Mouse (Mus musculus) embryonic facial prominence, embryonic 10.5 days (tissue): ENCODE measurements around the gene Adam15. TPM values are rescaled to one million over a fixed set of nuclear protein-coding genes. Genes with fewer than 3 reads are reported as not detected.
A peak's percentile ranks its signal among the peaks of the same experiment; 100 is the strongest.

Experiments
- DNase-seq: peaks from one replicate; pipeline ENCODE4 v3.0.0-alpha.2; 2017; ENCODE audit warnings: low spot score
- H3K27ac ChIP-seq: fragments of 300-500 bp; sonication (generic); replicated peaks from 2 replicates; pipeline ENCODE4 v1.5.1; 2016; ENCODE audit warnings: mild to moderate bottlenecking
- H3K27me3 ChIP-seq: fragments of 300-500 bp; sonication (generic); replicated peaks from 2 replicates; pipeline ENCODE4 v1.6.1; 2016; ENCODE audit warnings: low read depth, mild to moderate bottlenecking; ENCODE audit not compliant: poor library complexity, severe bottlenecking
- H3K36me3 ChIP-seq: fragments of 300-500 bp; sonication (generic); replicated peaks from 2 replicates; pipeline ENCODE4 v1.6.1; 2016; ENCODE audit warnings: mild to moderate bottlenecking, moderate library complexity
- H3K4me1 ChIP-seq: fragments of 300-500 bp; sonication (generic); 2 replicates; pipeline ENCODE4 v1.6.1; 2016
- H3K4me3 ChIP-seq: fragments of 300-500 bp; sonication (generic); 2 replicates; pipeline ENCODE4 v1.5.1; 2016; ENCODE audit warnings: mild to moderate bottlenecking, moderate library complexity
- H3K9me3 ChIP-seq: fragments of 300-500 bp; sonication (generic); 2 replicates; pipeline ENCODE4 v1.6.1; 2016; ENCODE audit warnings: mild to moderate bottlenecking
- WGBS: fragments of 180-500 bp; shearing (Covaris S2); methylation state at CpG from one replicate; pipeline ENCODE4 v1.1.7; 2016; 5-methylcytosine and 5-hydroxymethylcytosine counted together
- polyA plus RNA-seq: library from polyadenylated mRNA; unstranded; fragments of >200 nt; fragmentation: Nextera tagmentation; extraction: Ambion mirVana; gene quantifications from 2 replicates; pipeline ENCODE4 v1.2.1, GENCODE M21; 2016

The Adam15 gene
- polyA plus RNA-seq, 1 experiment from 2014 or later = 34.2 TPM

DNA sequence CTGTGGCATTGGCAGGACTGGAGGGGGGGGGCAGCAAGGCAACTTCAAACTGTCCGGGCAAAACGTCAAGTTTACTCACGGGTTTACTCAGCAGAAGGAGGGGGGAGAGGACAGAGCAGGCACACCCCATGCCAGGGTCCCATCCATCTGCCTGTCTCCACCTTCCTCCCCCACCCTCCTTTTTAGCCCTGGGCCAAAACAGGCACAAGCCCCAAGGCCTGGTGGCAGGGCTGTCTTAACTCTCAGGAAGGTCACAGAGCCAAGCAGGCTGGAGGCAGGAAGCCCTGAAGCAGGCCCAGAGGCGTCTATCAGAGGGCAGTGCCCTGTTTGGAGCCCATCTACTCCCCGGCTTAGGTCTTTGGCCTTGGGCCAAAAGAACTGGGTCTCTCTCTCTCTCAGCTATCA is 40.3 kb upstream of the Adam15 start:
- DNase-seq = no peak
- Histone ChIP-seq H3K36me3 (no peaks in the 10 kb centered on the region), H3K4me3 (peak overlapping the region; percentile 13; the same call in 1 of the 2 replicates), H3K27ac (no peak overlapping the region), H3K27me3 (peaks cover 71% of the 10 kb centered on the region), H3K4me1 (peaks cover 92% of the 10 kb centered on the region), H3K9me3 (no peaks in the 10 kb centered on the region)
- 74% methylated on average over 5 of the region's 5 CpGs for WGBS

DNA sequence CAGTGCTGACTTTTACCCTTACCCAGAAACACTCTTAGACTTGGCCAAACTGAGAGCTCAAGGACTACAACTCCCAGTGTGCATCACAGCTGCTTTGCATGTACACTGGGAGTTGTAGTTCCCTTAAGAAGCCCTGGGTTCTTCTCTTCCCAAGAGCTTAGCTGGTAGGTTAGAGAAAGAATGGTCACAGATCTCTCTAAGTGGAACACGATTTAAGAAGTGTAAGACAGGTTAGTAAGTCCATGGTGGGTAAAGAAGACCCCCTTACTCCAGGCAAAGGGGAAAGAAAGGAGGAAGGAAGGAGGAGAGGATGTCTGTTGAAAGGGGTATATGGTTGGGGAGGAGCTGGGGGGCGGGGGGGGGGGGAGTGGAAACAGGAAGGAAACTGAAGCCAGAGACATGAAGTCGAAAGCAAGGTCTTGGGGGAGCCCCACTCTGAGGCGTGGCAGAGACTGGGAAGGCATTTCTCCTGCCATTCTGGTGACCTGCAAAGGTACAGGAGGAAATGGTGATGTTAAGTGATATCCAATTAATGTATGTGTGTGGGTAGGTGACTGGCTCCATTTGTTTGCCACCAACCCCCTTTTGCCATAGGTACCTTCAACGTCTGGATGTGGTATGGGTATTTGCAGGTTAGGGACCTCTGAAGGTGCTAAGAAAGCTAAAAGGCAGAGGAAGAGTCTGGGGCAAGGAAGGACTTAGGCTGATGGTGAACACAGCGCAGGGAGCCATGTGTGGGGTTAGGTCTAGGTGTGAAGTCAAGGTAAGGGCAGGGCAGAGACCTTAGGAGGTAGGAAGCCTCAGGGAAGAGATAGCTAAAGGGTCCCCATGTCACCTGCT is 39.3 kb upstream of the Adam15 start:
- no peak for DNase-seq
- WGBS = 64% methylated on average over 6 of the region's 6 CpGs
- peaks cover 92% of the 10 kb centered on the region for H3K4me1 ChIP-seq

DNA sequence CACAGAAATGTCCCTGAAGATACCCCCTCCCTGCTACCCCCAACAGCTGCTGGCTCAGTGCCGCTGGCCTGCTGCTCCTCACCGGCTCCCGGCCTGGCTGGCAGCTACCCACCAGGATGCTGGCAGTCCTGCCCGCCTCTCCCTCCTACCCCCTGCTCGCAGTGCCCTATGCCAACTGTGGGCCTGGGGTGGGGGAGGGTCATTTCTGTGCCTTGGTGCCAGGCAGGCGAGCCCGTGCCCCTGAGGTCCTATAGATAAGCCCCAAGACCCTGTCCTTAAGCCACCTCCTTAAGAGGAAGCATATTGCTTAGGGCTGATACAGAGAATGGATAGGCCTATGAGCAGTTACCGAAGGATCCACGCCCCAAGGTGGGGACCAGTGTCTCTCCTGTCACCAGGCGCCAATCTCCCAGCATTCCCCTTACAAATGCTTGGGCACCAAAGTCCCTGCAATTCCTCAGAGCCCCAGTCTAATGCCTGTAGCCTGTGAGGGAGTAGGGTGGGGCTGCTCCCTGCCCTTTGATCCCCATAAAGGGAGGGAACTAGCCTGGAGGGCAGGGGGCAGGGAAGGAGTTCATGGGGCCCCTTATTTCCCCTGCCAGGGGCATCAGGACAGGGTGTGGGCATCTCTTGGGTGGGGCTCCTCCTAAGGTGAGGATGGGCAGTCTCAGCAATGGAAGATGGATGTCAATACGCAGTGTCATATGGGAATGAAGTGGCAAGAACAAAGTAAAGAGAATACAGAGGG is 38.5 kb upstream of the Adam15 start:
- Histone ChIP-seq H3K27ac (no peak overlapping the region), H3K36me3 (no peaks in the 10 kb centered on the region), H3K4me3 (peak overlapping the region; percentile 21; the same call in 1 of the 2 replicates), H3K4me1 (peaks cover 86% of the 10 kb centered on the region), H3K9me3 (no peaks in the 10 kb centered on the region), H3K27me3 (peaks cover 73% of the 10 kb centered on the region)
- DNase-seq = no peak
- WGBS = 74% methylated on average over 11 of the region's 11 CpGs

More for the DNA sequence above, 39.3 kb upstream of the Adam15 start:
- Histone ChIP-seq H3K27me3 (peaks cover 73% of the 10 kb centered on the region), H3K4me3 (0 out of 2 replicates have a peak overlapping the region, but pooled peaks have one; percentile 21), H3K9me3 (no peaks in the 10 kb centered on the region), H3K36me3 (no peaks in the 10 kb centered on the region), H3K27ac (no peak overlapping the region)

DNA sequence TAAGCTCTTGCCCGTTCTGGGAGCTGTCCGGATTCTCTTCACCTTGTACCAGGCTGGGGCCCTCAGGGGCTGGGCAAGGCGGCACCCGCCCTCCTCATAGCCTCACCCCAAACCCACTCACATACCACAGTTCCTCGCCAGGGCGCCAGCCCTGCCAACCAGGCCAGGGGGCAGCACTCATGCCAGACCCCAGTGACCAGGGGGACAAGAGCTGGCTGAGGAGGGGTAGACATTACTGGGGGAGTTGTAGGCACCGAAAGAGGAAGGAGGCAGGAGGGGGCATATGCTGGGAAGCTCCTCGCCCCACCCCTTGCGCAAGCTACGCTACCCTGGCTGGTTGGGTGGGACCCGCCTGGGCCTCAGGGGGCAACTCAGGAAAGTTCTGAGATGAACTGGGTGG is 37.8 kb upstream of the Adam15 start:
- peaks cover 79% of the 10 kb centered on the region for H3K4me1 ChIP-seq
- H3K9me3 ChIP-seq = no peaks in the 10 kb centered on the region
- peaks cover 67% of the 10 kb centered on the region for H3K27me3 ChIP-seq
- no peak overlapping the region for H3K4me3 ChIP-seq
- 0 out of 2 replicates have a peak overlapping the region, but pooled peaks have one; percentile 63 for H3K27ac ChIP-seq
- H3K36me3 ChIP-seq = no peaks in the 10 kb centered on the region
- WGBS = 62% methylated on average over 11 of the region's 11 CpGs
- DNase-seq = no peak

DNA sequence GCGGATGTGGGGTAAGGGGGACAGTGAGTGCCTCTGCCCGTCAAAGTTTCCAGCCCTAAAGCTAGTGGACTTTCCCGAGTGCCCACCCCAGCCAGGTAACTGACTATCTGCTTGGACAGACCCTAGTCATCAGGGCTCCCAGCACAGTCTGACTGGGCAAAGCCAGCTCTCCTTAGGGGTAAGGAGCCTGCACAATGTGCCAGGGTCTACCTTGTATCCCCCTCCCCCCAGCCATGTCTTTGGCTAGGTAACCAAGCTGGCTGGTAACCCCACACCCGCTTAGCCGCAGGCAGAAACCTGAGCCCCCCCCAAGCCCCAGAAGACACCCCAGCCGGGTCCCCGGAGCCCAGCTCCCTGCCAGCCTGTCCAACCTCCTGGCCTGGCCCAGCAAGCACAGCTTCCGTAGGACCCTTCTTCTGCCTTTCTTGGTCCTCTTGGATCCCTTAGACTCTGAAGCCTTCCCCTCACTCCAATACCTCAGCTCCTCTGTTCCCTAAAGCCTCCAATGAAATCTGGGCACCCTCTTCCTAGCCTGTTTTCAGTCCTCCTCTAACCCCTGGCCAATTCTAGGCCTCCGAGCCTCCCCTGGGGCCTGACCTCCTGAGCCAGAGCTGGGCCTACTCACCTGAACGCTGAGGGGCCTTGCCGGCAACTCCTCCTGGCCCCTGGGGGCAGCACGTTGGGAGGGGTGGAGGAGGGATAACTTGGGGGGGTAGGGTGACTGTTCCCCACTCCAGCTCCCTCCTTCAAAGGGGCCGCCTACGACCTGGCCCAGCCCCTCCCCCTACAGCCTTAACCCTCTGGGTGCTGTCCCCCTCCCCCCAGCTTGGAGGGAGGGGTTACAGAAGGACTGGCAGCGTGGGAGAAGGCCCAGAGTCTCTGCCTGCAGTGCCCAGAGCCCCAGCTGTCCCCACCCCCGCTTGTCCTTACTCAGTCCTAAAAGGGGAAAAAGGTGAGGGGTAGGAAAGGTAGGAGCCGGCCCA is 36.9 kb upstream of the Adam15 start:
- H3K27ac ChIP-seq = peak overlapping the region; percentile 63

DNA sequence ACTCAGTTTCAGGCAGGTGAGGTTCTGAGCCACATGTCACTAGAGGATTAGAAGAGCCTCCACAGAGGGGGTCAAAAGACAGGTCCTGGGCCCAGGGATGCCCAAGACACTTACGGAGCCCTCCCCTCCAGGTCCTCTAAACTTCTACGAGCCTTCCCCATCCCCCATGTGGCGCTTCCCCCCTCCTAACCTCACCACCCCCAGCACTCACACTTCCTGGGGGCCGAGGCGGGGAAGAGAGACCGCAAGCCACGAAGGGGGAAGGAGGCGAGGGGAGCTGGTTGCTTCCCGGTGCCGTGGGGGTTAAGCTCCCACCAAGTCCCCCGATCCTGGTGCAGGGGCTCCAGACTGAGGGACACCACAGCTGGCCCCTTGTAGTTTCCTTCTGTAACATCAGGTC is 35.7 kb upstream of the Adam15 start:
- H3K4me1 ChIP-seq = peaks cover 57% of the 10 kb centered on the region
- H3K36me3 ChIP-seq = peaks cover 8% of the 10 kb centered on the region
- peak overlapping the region; percentile 57; the same call in 1 of the 2 replicates for H3K27ac ChIP-seq
- H3K27me3 ChIP-seq = peaks cover 45% of the 10 kb centered on the region
- no peak for DNase-seq
- WGBS = 40% methylated on average over 11 of the region's 11 CpGs
- no peaks in the 10 kb centered on the region for H3K9me3 ChIP-seq
- H3K4me3 ChIP-seq = no peak overlapping the region

More for the DNA sequence above, 36.9 kb upstream of the Adam15 start:
- peaks cover 58% of the 10 kb centered on the region for H3K27me3 ChIP-seq
- H3K4me3 ChIP-seq = no peak overlapping the region
- WGBS = 44% methylated on average over 17 of the region's 17 CpGs
- DNase-seq = no peak
- peaks cover 70% of the 10 kb centered on the region for H3K4me1 ChIP-seq
- H3K9me3 ChIP-seq = no peaks in the 10 kb centered on the region
- no peaks in the 10 kb centered on the region for H3K36me3 ChIP-seq

DNA sequence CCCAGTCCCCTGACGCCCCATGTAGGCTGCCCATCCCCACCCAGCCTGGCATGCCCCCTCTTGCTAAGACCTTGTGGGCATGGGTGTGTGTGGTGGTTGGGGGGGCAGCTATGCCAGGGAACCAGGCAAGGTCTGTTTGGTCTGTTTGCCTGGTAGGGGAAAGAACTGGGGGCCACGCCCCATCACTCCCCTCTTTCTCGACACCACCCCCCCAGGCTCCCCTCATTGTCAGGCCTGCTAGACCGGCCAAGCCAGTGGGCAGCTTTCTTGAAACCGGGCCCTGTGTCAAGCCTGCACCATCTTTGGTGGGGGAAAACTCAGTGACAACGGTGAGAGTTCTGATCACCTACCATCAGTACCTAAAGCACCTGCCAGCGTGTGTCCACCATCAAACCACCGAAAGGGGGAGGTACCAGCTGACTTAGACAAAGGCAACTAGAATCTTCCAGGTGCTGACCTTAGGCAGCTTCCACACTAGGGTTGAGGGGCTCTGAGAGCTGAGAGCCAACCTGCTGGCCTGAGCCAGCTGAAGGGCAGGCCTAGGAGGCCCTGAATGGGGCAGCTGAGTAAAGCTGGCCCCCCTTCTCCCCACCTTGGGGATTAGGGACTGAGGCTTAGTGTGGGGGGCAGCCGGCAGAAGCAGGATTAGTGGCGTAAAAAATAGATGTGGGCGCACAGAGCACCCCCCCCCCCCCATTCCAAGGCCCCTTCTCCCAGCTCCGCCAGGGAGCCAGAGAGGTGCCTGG is 34.7 kb upstream of the Adam15 start:
- H3K9me3 ChIP-seq = no peaks in the 10 kb centered on the region
- peaks cover 53% of the 10 kb centered on the region for H3K4me1 ChIP-seq
- H3K27me3 ChIP-seq = peaks cover 36% of the 10 kb centered on the region
- peak overlapping the region; percentile 20 for H3K27ac ChIP-seq
- no peak for DNase-seq
- no peak overlapping the region for H3K4me3 ChIP-seq
- peaks cover 16% of the 10 kb centered on the region for H3K36me3 ChIP-seq
- 59% methylated on average over 12 of the region's 12 CpGs for WGBS

DNA sequence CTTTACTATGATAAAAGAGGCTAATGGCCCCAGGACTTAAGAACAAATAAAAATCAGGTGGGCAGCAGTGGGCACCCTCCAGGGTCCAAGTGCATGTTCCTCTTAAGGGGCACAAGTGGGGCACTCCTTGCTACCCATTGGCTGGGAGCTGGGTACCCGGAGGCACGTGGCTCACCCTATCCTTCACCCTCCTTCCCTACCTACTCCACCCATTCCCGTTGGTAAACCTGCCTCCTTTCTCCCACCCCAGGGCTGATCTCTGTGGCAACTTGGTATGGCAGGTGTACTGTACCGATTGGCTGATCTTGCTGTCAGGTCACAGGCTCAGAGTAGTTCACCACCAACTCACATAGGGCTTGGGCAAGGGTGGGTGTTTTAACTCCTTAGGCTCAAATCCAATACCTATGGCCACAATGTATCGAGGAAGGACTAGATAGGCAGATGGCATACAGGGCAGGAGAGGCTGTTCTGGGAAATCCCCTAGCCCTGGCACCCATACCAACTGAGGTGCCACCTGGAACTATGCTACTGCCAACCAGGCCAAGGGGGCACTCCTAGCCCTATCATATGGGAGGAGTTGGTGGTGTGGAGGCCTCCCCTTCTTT is 34.0 kb upstream of the Adam15 start:
- peaks cover 55% of the 10 kb centered on the region for H3K4me1 ChIP-seq
- peaks cover 36% of the 10 kb centered on the region for H3K27me3 ChIP-seq
- H3K27ac ChIP-seq = no peak overlapping the region
- peaks cover 18% of the 10 kb centered on the region for H3K36me3 ChIP-seq
- no peak for DNase-seq
- H3K9me3 ChIP-seq = no peaks in the 10 kb centered on the region
- 79% methylated on average over 5 of the region's 5 CpGs for WGBS
- H3K4me3 ChIP-seq = no peak overlapping the region

DNA sequence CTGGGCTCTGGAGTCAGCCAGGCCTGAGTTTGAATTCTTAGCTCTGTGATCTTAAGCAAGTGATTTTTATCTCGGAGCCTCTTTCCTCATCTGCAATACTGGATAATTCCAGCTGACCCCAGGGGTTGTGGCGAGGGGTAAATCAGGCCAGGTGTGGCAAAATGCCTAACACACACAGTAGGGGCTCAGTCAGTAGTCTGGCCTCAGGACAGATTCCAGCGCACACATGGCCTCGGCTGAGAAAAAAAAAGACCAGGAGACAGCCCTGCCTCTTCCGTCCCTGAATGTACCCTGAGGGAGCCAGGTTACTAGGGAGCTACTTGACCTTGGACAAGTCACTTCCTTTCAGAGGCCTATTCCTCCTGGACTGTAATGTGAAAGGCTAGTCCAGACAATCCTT is 33.2 kb upstream of the Adam15 start:
- DNase-seq = no peak
- peaks cover 56% of the 10 kb centered on the region for H3K4me1 ChIP-seq
- no peak overlapping the region for H3K27ac ChIP-seq
- no peaks in the 10 kb centered on the region for H3K9me3 ChIP-seq
- peaks cover 18% of the 10 kb centered on the region for H3K36me3 ChIP-seq
- peaks cover 36% of the 10 kb centered on the region for H3K27me3 ChIP-seq
- no peak overlapping the region for H3K4me3 ChIP-seq
- 63% methylated on average over 5 of the region's 5 CpGs for WGBS

DNA sequence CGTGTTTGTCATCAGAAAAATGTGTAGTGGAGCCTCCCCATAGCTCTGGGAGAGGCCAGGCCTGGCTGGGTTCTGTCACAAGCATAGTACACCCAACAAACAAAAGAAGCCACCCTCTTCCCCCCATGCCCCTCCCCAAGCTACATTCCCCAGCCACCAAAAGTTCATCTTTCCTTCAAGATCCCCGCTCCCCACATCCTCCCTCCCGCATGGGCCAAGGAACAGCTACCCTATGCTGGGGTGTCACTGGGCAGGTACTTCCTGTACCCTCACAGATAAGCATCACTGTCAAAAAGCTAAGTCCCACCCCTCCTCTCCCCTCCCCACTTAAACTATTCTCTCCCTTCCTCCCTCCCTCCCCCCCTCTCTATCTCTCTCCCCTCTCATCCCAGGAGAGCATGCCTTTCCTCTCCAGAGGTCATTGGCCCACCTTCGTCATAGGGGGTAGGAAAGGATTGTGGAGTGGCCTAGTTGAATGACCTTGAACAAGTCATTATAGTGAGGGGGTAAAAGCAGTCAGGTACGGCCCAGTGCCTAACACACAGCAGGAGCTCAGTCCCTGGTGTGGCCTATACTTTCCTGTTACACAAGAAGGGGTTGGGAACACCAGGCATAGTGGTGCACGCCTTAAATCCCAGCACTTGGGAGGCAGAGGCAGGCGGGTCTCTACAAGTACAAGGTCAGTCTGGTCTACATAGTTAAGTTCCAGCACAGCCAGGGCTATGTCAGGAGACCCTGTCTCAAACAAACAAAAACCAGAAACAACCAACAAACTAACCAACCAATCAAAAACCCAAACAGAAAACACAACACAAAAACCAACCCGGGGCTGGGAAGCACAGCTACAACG is 32.5 kb upstream of the Adam15 start:
- Histone ChIP-seq H3K4me3 (no peak overlapping the region), H3K36me3 (peaks cover 18% of the 10 kb centered on the region), H3K4me1 (peaks cover 54% of the 10 kb centered on the region), H3K9me3 (no peaks in the 10 kb centered on the region), H3K27me3 (peaks cover 31% of the 10 kb centered on the region), H3K27ac (no peak overlapping the region)
- WGBS = 84% methylated on average over 9 of the region's 9 CpGs
- DNase-seq = no peak
